Mouse (Mus musculus) bone marrow macrophage, adult 2 months (primary cell): ENCODE data around the gene Cadm2. TPM values are rescaled to one million over a fixed set of nuclear protein-coding genes. Genes with fewer than 3 reads are reported as not detected.

ENCODE experiments used
- H3K27ac ChIP-seq: 2 replicates; pipeline ENCODE4 v1.5.1; 2012; ENCODE audit warnings: low read depth, low read length; ENCODE audit not compliant: insufficient read depth
- H3K4me1 ChIP-seq: 2 replicates; pipeline ENCODE4 v1.6.1; 2012; ENCODE audit warnings: low read length; ENCODE audit not compliant: control insufficient read depth, insufficient read depth
- H3K4me3 ChIP-seq: 2 replicates; pipeline ENCODE4 v1.5.1; 2012; ENCODE audit warnings: mild to moderate bottlenecking, low read length, moderate library complexity; ENCODE audit not compliant: insufficient read depth
- CTCF ChIP-seq: IDR thresholded peaks from 2 replicates; pipeline ENCODE4 v1.5.1; 2012; ENCODE audit warnings: low read depth, mild to moderate bottlenecking, low read length, moderate library complexity
- POLR2A ChIP-seq: IDR thresholded peaks from 2 replicates; pipeline ENCODE4 v1.6.1; 2012; ENCODE audit warnings: mild to moderate bottlenecking, low read depth, low read length, borderline replicate concordance
- polyA plus RNA-seq: library from polyadenylated mRNA; stranded (reverse); fragments of >200 nt; gene quantifications from 2 replicates; pipeline ENCODE4 v1.2.4, GENCODE M21; 2012; ENCODE audit not compliant: missing spikeins, insufficient read depth, insufficient read length

Cadm2 gene
- polyA plus RNA-seq, 1 experiment = not detected

DNA sequence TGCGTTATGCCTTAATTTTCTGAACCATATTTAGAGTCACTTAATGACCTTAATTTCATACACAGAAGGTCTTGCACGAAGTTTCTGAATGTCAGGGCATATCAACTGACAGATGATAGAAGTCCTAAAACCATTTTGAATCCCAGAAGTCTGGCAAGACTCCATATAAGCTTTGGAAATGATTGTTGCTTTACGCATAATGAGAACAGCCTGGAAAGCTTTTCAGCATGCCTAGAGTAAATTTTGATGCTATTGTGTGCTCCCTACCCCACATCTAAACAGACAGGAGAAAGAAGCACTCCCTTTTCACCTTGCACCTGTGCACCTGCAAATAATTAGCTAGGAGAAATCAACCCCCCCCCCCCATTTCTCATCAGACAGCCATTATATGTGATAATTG lies 102.4 kb downstream of the Cadm2 start:
- TF ChIP-seq CTCF (no peak), POLR2A (no peak)
- H3K27ac ChIP-seq = no peak overlapping the region
- H3K4me3 ChIP-seq = no peak overlapping the region
- H3K4me1 ChIP-seq = no peaks in the 10 kb centered on the region

- Histone ChIP-seq H3K27ac (no peak overlapping the region), H3K4me1 (no peaks in the 10 kb centered on the region), H3K4me3 (no peak overlapping the region)
- TF ChIP-seq POLR2A = no peak
- TF ChIP-seq CTCF = no peak
These were observed 105.2 kb downstream of the Cadm2 start for GRCm38 (mm10) chr16:67515549-67515948.

- Histone ChIP-seq H3K27ac (no peak overlapping the region), H3K4me3 (no peak overlapping the region), H3K4me1 (no peaks in the 10 kb centered on the region)
- no peak for TF ChIP-seq POLR2A
These were observed 111.6 kb downstream of the Cadm2 start for GRCm38 (mm10) chr16:67509079-67509478.

- Histone ChIP-seq H3K4me1 (no peaks in the 10 kb centered on the region), H3K27ac (no peak overlapping the region), H3K4me3 (no peak overlapping the region)
- TF ChIP-seq CTCF (no peak), POLR2A (no peak)
These were observed 138.2 kb downstream of the Cadm2 start for GRCm38 (mm10) chr16:67482542-67482941.

DNA sequence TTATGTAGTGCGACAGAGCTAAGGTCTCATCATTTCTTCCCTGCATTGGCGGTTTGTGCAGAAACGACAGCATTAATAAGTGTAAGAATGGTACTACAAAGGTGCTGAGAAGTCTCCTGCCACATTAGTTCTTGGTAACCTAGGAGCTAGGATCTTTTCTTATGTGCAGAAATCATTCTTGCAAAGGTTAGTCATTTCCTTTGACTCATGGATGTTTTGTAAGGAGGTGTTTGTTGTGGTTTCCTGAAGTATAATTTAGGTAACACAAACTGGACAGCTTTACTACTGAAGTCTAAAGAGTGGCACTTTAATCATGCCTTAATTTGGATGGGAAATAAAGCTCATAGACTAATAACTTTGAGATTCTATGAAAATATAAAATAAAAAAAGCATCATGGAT lies 153.7 kb downstream of the Cadm2 start:
- Histone ChIP-seq H3K27ac (no peak overlapping the region), H3K4me3 (no peak overlapping the region), H3K4me1 (no peaks in the 10 kb centered on the region)
- TF ChIP-seq CTCF (no peak), POLR2A (no peak)

DNA sequence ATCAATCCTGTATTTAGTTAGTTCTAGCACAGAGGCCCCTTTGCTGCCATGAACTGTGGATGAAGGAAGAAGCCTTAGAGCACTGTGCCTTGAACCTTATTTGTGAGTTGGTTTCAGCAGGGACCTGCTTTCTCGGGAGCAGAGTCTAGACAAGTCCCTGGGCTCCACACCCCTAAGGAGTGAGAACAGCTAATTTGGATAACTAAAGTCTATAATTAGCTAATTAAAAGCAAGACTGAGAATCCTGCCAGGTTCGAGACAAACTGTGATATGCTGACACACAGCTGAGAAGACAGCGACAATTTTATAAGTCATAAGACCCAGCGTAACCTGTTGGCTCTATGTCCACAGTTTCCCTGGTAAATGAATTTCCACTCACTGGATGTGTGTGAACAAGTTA lies 184.4 kb downstream of the Cadm2 start:
- no peak overlapping the region for H3K4me3 ChIP-seq
- no peak overlapping the region for H3K27ac ChIP-seq
- TF ChIP-seq CTCF (no peak), POLR2A (no peak)

GRCm38 (mm10) chr16:67425371-67425770 lies 195.3 kb downstream of the Cadm2 start:
- H3K4me1 ChIP-seq = no peaks in the 10 kb centered on the region
- TF ChIP-seq CTCF (no peak), POLR2A (no peak)
- no peak overlapping the region for H3K27ac ChIP-seq
- H3K4me3 ChIP-seq = no peak overlapping the region

More for the DNA sequence above, 184.4 kb downstream of the Cadm2 start:
- H3K4me1 ChIP-seq = no peaks in the 10 kb centered on the region

GRCm38 (mm10) chr16:67410926-67411325 lies 209.8 kb downstream of the Cadm2 start:
- Histone ChIP-seq H3K4me1 (no peaks in the 10 kb centered on the region), H3K27ac (no peak overlapping the region), H3K4me3 (no peak overlapping the region)
- no peak for TF ChIP-seq POLR2A
- TF ChIP-seq CTCF = no peak

DNA sequence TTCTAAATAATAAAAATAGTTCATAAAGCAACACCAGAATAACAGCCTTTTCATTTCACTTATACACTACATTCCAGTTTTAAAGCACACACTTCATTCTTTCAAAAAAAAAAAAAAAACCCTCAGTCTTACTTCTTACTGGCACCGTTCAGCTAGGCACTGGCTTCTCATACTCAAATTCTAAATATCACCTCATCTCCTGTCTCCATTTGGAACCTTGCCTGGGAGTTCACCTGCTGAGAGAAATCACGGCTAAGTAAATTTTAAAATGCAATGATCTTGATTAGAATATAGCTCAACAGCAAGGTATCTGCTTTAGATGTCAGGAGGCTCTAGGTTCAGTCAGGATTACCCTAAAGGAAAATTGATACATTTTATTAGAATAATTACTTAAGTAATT lies 210.2 kb downstream of the Cadm2 start:
- Histone ChIP-seq H3K27ac (no peak overlapping the region), H3K4me1 (no peaks in the 10 kb centered on the region), H3K4me3 (no peak overlapping the region)
- TF ChIP-seq CTCF (no peak), POLR2A (no peak)

DNA sequence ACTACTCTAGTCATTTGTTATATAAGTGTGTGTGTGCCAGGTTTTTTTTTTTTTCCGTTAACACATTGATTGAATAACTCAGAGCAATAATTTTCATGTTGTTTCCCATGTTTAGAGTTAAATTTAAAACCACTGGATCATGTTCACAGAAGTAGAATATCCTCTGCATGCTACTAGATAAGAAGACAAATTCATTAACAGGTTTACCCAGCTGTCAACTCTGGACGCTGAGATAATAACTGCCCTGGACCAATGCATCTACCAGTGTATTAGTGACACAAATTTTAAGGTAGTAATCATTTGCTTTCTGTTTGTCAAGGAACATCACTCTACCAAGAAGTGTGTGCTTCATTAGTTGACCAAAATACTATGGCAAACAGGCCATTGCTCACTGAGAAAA lies 253.0 kb downstream of the Cadm2 start:
- Histone ChIP-seq H3K4me3 (no peak overlapping the region), H3K4me1 (no peaks in the 10 kb centered on the region), H3K27ac (no peak overlapping the region)
- TF ChIP-seq POLR2A (no peak), CTCF (no peak)

DNA sequence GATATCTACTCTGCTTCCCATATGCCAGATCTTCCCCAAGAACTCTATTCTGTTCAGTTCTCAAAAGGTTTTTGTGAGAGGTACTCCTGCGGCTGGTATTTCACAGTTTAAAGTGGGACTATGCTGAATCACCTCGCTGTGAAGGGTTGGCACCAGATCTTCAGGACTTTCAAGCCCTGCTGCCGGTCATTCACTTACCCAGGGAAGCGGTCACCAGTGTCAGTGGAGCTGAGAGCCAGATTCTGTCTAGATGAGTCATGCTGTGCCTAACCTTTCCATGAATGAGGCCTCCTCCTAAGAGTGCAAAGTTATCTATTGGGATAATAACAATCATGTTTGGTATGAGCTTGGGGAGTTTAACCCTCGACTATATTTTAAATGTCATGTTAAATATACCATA lies 272.7 kb downstream of the Cadm2 start:
- no peak overlapping the region for H3K4me3 ChIP-seq
- TF ChIP-seq CTCF (no peak), POLR2A (no peak)
- no peak overlapping the region for H3K27ac ChIP-seq
- H3K4me1 ChIP-seq = no peaks in the 10 kb centered on the region
